Comparison of ENCODE assay signal across 18 mouse cellular contexts in the genomic region with DNA sequence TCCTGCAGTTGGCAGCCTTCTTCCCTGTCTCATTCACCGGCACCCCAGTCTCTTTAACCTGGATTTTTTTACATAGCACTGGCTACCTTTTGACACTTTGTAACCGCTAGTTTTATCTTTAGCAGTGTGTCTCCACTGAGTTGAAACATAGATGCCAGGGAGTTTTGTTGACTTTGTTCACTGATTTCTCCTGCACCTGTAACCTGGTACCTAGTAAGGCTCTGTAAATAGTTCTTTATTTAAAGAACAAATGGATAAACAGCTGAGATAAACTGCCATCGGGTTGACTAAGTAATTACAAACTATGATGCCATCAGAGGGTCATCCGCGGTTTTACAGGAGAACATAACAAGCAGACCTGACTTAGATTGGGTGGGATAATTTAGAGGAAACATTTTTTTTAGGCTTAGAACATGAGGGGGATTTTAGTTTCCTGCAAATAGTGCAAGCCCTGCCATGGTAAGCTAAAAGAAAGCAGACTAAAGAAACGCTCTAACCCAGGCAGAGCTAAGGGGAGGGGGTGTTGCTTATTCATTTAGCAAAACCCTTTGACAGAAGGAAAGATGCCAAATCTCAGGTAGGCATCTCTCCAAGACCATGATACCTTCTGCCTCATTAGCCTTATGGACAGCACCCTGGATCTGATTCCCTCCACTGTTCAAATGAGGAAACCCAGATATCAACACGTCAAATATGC.
DNase-seq lines count a peak whose midpoint lies in the region.
"Had no signal": no experiment of that assay in that cellular context is flagged by ENCODE, and none has a peak within 500 bp of the region (broad histone marks: within the 10 kb centered on the region; RNA-seq: fewer than 3 reads in every experiment).

No protein-coding gene starts in this region.

- DNase-seq in cerebellum, adult 18-20 months = peak; percentile 27 to 29
- no peak for DNase-seq in cerebellum, postnatal 4 days (ENCODE audit: low spot score in 2 of 2)
- DNase-seq in heart, adult 11 months = peak; percentile 25
- no peak for DNase-seq in heart, adult 9 months (ENCODE audit: low spot score in 2 of 2)
- DNase-seq in testis, postnatal 14 days (ENCODE audit: low spot score) = peak; percentile 47
- no peak for DNase-seq in testis, postnatal 10 days (ENCODE audit: low spot score)
- DNase-seq in cerebellum, postnatal 14 days = peak; percentile 66 to 73
- no peak for DNase-seq in urinary bladder, postnatal 14 days (ENCODE audit: low spot score)
- DNase-seq: adrenal gland, postnatal 10 days; adrenal gland, postnatal 36 days; B cell, adult 2 months; forebrain, postnatal 0 days; gastrocnemius, adult 2 months; gastrocnemius, postnatal 14 days; heart, adult 18-20 months; heart, postnatal 14 days; heart, postnatal 4 days; kidney, adult 18-20 months had no signal

Comparison
In these comparisons a context has a peak if more than half of its experiments do, and no peak if none do; other contexts are left out.
1. DNase-seq: peak in cerebellum, adult 18-20 months (2 of 2), heart, adult 11 months (single experiment), testis, postnatal 14 days (single experiment) and cerebellum, postnatal 14 days (2 of 2); none in cerebellum, postnatal 4 days (0 of 2), heart, adult 9 months (0 of 2), testis, postnatal 10 days (single experiment) and urinary bladder, postnatal 14 days (single experiment).